Mouse (Mus musculus): Measurements from ENCODE around the gene Vapb. TPM values are rescaled to one million over a fixed set of nuclear protein-coding genes. Genes with fewer than 3 reads are reported as not detected.
"Not testable (repeated sequence)": the region's sequence is repeated elsewhere in the genome, so short reads cannot be mapped to it uniquely, and the experiment has no call there.

Vapb gene
- 56.4 and 61.6 TPM in 2 replicates for total RNA-seq (2017)

GRCm38 (mm10) chr2:173737222-173737989 lies at the start of gene Vapb:
TSS of gene Vapb (plus strand) at chr2:173737511.
- peak; percentile 97 for ATAC-seq (replicated peaks in 1 of 2; ENCODE audit: insufficient read depth in 1 of 2, low FRiP score in 2 of 2, low TSS enrichment in 1 of 2, low read depth in 1 of 2, poor library complexity in 2 of 2, severe bottlenecking in 2 of 2)

- ATAC-seq (replicated peaks in 1 of 2; ENCODE audit: insufficient read depth in 1 of 2, low FRiP score in 2 of 2, low TSS enrichment in 1 of 2, low read depth in 1 of 2, poor library complexity in 2 of 2, severe bottlenecking in 2 of 2): no peak
Measured at GRCm38 (mm10) chr2:173689835-173690234, 47.5 kb upstream of the Vapb start.

- no peak for ATAC-seq (replicated peaks in 1 of 2; ENCODE audit: insufficient read depth in 1 of 2, low FRiP score in 2 of 2, low TSS enrichment in 1 of 2, low read depth in 1 of 2, poor library complexity in 2 of 2, severe bottlenecking in 2 of 2)
Measured at GRCm38 (mm10) chr2:173691748-173692147, 45.6 kb upstream of the Vapb start.

GRCm38 (mm10) chr2:173692693-173693092 lies 44.6 kb upstream of the Vapb start:
- ATAC-seq (replicated peaks in 1 of 2; ENCODE audit: insufficient read depth in 1 of 2, low FRiP score in 2 of 2, low TSS enrichment in 1 of 2, low read depth in 1 of 2, poor library complexity in 2 of 2, severe bottlenecking in 2 of 2): no peak

GRCm38 (mm10) chr2:173698850-173699249 lies 38.5 kb upstream of the Vapb start:
- ATAC-seq (replicated peaks in 1 of 2; ENCODE audit: insufficient read depth in 1 of 2, low FRiP score in 2 of 2, low TSS enrichment in 1 of 2, low read depth in 1 of 2, poor library complexity in 2 of 2, severe bottlenecking in 2 of 2): no peak

- ATAC-seq (replicated peaks in 1 of 2; ENCODE audit: insufficient read depth in 1 of 2, low FRiP score in 2 of 2, low TSS enrichment in 1 of 2, low read depth in 1 of 2, poor library complexity in 2 of 2, severe bottlenecking in 2 of 2): peak in 1 of 2 experiments; percentile 34; a peak in 1 of 4 replicates
Measured at GRCm38 (mm10) chr2:173702096-173702866, 35.0 kb upstream of the Vapb start.

GRCm38 (mm10) chr2:173702867-173703237 lies 34.5 kb upstream of the Vapb start:
- no peak for ATAC-seq (replicated peaks in 1 of 2; ENCODE audit: insufficient read depth in 1 of 2, low FRiP score in 2 of 2, low TSS enrichment in 1 of 2, low read depth in 1 of 2, poor library complexity in 2 of 2, severe bottlenecking in 2 of 2)

- ATAC-seq (replicated peaks in 1 of 2; ENCODE audit: insufficient read depth in 1 of 2, low FRiP score in 2 of 2, low TSS enrichment in 1 of 2, low read depth in 1 of 2, poor library complexity in 2 of 2, severe bottlenecking in 2 of 2): no peak
Measured at GRCm38 (mm10) chr2:173705827-173706551, 31.3 kb upstream of the Vapb start.

GRCm38 (mm10) chr2:173707626-173708025 lies 29.7 kb upstream of the Vapb start:
- ATAC-seq (replicated peaks in 1 of 2; ENCODE audit: insufficient read depth in 1 of 2, low FRiP score in 2 of 2, low TSS enrichment in 1 of 2, low read depth in 1 of 2, poor library complexity in 2 of 2, severe bottlenecking in 2 of 2): peak in 1 of 2 experiments; percentile 27; a peak in 1 of 4 replicates

- ATAC-seq (replicated peaks in 1 of 2; ENCODE audit: insufficient read depth in 1 of 2, low FRiP score in 2 of 2, low TSS enrichment in 1 of 2, low read depth in 1 of 2, poor library complexity in 2 of 2, severe bottlenecking in 2 of 2): no peak
Measured at GRCm38 (mm10) chr2:173710193-173710592, 27.1 kb upstream of the Vapb start.

- ATAC-seq (replicated peaks in 1 of 2; ENCODE audit: insufficient read depth in 1 of 2, low FRiP score in 2 of 2, low TSS enrichment in 1 of 2, low read depth in 1 of 2, poor library complexity in 2 of 2, severe bottlenecking in 2 of 2): no peak
Measured at GRCm38 (mm10) chr2:173712656-173713055, 24.7 kb upstream of the Vapb start.

- no peak for ATAC-seq (replicated peaks in 1 of 2; ENCODE audit: insufficient read depth in 1 of 2, low FRiP score in 2 of 2, low TSS enrichment in 1 of 2, low read depth in 1 of 2, poor library complexity in 2 of 2, severe bottlenecking in 2 of 2)
Measured at GRCm38 (mm10) chr2:173713241-173713640, 24.1 kb upstream of the Vapb start.

- no peak for ATAC-seq (replicated peaks in 1 of 2; ENCODE audit: insufficient read depth in 1 of 2, low FRiP score in 2 of 2, low TSS enrichment in 1 of 2, low read depth in 1 of 2, poor library complexity in 2 of 2, severe bottlenecking in 2 of 2)
Measured at GRCm38 (mm10) chr2:173714620-173715218, 22.6 kb upstream of the Vapb start.

- ATAC-seq (replicated peaks in 1 of 2; ENCODE audit: insufficient read depth in 1 of 2, low FRiP score in 2 of 2, low TSS enrichment in 1 of 2, low read depth in 1 of 2, poor library complexity in 2 of 2, severe bottlenecking in 2 of 2): no peak
Measured at GRCm38 (mm10) chr2:173716966-173717365, 20.3 kb upstream of the Vapb start.

- not testable (repeated sequence) for ATAC-seq (replicated peaks in 1 of 2; ENCODE audit: insufficient read depth in 1 of 2, low FRiP score in 2 of 2, low TSS enrichment in 1 of 2, low read depth in 1 of 2, poor library complexity in 2 of 2, severe bottlenecking in 2 of 2)
Measured at GRCm38 (mm10) chr2:173719115-173719514, 18.2 kb upstream of the Vapb start, which contains the start of gene 1700010B08Rik. TSS of gene 1700010B08Rik (plus strand) at chr2:173719415.

- no peak for ATAC-seq (replicated peaks in 1 of 2; ENCODE audit: insufficient read depth in 1 of 2, low FRiP score in 2 of 2, low TSS enrichment in 1 of 2, low read depth in 1 of 2, poor library complexity in 2 of 2, severe bottlenecking in 2 of 2)
Measured at GRCm38 (mm10) chr2:173722251-173722857, 15.0 kb upstream of the Vapb start.

GRCm38 (mm10) chr2:173724382-173724781 lies 12.9 kb upstream of the Vapb start:
- ATAC-seq (replicated peaks in 1 of 2; ENCODE audit: insufficient read depth in 1 of 2, low FRiP score in 2 of 2, low TSS enrichment in 1 of 2, low read depth in 1 of 2, poor library complexity in 2 of 2, severe bottlenecking in 2 of 2): no peak

Data from hematopoietic stem cell, adult 5-6 weeks (primary cell).